Mouse (Mus musculus): ENCODE measurements at regions not wholly inside any gene's neighbourhood (a gene's known extent, or its start where the extent isn't known, plus 50 kb on each side); places are given as distances from the start of the nearest gene placed in this dataset.
A peak's percentile ranks its signal among the peaks of the same experiment; 100 is the strongest.

GRCm38 (mm10) chr2:46119871-46120270 is 1002.7 kb upstream of the Zeb2 start:
- Histone ChIP-seq H3K9ac (ENCODE audit: low read depth, low read length) (no peak overlapping the region), H3K27ac (replicated peaks; ENCODE audit: low read depth, low read length) (no peak overlapping the region), H3K4me1 (ENCODE audit: control insufficient read depth, insufficient read depth, low read length) (no peaks in the 10 kb centered on the region), H3K4me2 (ENCODE audit: low read depth, low read length) (no peak overlapping the region), H3K36me3 (ENCODE audit: control insufficient read depth, insufficient read depth, low read length) (no peaks in the 10 kb centered on the region), H3K27me3 (replicated peaks; ENCODE audit: control insufficient read depth, insufficient read depth, low read length) (no peaks in the 10 kb centered on the region), H3K4me3 (ENCODE audit: low read depth, low read length) (no peak overlapping the region), H3K9me3 (ENCODE audit: control insufficient read depth, low read length) (no peaks in the 10 kb centered on the region)
- no peak for DNase-seq (ENCODE audit: low spot score)
- ATAC-seq (ENCODE audit: low read depth): no peak
- WGBS: 68% methylated on average over 3 of the region's 3 CpGs

GRCm38 (mm10) chr2:46106991-46107390 is 989.8 kb upstream of the Zeb2 start:
- H3K4me3 ChIP-seq (ENCODE audit: low read depth, low read length): no peak overlapping the region
- no peaks in the 10 kb centered on the region for H3K36me3 ChIP-seq (ENCODE audit: control insufficient read depth, insufficient read depth, low read length)
- ATAC-seq (ENCODE audit: low read depth) (no peak), DNase-seq (ENCODE audit: low spot score) (peak; percentile 50)
- H3K27me3 ChIP-seq (replicated peaks; ENCODE audit: control insufficient read depth, insufficient read depth, low read length): no peaks in the 10 kb centered on the region
- no peaks in the 10 kb centered on the region for H3K9me3 ChIP-seq (ENCODE audit: control insufficient read depth, low read length)
- no peak overlapping the region for H3K27ac ChIP-seq (replicated peaks; ENCODE audit: low read depth, low read length)
- no peak overlapping the region for H3K4me2 ChIP-seq (ENCODE audit: low read depth, low read length)
- H3K4me1 ChIP-seq (ENCODE audit: control insufficient read depth, insufficient read depth, low read length): no peaks in the 10 kb centered on the region
- H3K9ac ChIP-seq (ENCODE audit: low read depth, low read length): no peak overlapping the region

- Histone ChIP-seq H3K4me1 (ENCODE audit: control insufficient read depth, insufficient read depth, low read length) (no peaks in the 10 kb centered on the region), H3K9me3 (ENCODE audit: control insufficient read depth, low read length) (no peaks in the 10 kb centered on the region), H3K4me3 (ENCODE audit: low read depth, low read length) (no peak overlapping the region), H3K9ac (ENCODE audit: low read depth, low read length) (no peak overlapping the region), H3K27me3 (replicated peaks; ENCODE audit: control insufficient read depth, insufficient read depth, low read length) (no peaks in the 10 kb centered on the region), H3K4me2 (ENCODE audit: low read depth, low read length) (no peak overlapping the region), H3K36me3 (ENCODE audit: control insufficient read depth, insufficient read depth, low read length) (no peaks in the 10 kb centered on the region), H3K27ac (replicated peaks; ENCODE audit: low read depth, low read length) (no peak overlapping the region)
- 43% methylated on average over 7 of the region's 7 CpGs for WGBS
- DNase-seq (ENCODE audit: low spot score): peak; percentile 70
- peak; percentile 94 for ATAC-seq (ENCODE audit: low read depth)
Measured at GRCm38 (mm10) chr2:46065034-46065802, 948.0 kb upstream of the Zeb2 start.

GRCm38 (mm10) chr2:46055729-46056128 is 938.5 kb upstream of the Zeb2 start:
- Histone ChIP-seq H3K9me3 (ENCODE audit: control insufficient read depth, low read length) (no peaks in the 10 kb centered on the region), H3K36me3 (ENCODE audit: control insufficient read depth, insufficient read depth, low read length) (no peaks in the 10 kb centered on the region), H3K9ac (ENCODE audit: low read depth, low read length) (no peak overlapping the region), H3K27ac (replicated peaks; ENCODE audit: low read depth, low read length) (no peak overlapping the region), H3K4me2 (ENCODE audit: low read depth, low read length) (no peak overlapping the region), H3K27me3 (replicated peaks; ENCODE audit: control insufficient read depth, insufficient read depth, low read length) (no peaks in the 10 kb centered on the region), H3K4me3 (ENCODE audit: low read depth, low read length) (no peak overlapping the region), H3K4me1 (ENCODE audit: control insufficient read depth, insufficient read depth, low read length) (no peaks in the 10 kb centered on the region)
- ATAC-seq (ENCODE audit: low read depth) (no peak), DNase-seq (ENCODE audit: low spot score) (no peak)
- 71% methylated on average over 8 of the region's 8 CpGs for WGBS

- H3K4me2 ChIP-seq (ENCODE audit: low read depth, low read length): no peak overlapping the region
- H3K27me3 ChIP-seq (replicated peaks; ENCODE audit: control insufficient read depth, insufficient read depth, low read length): no peaks in the 10 kb centered on the region
- no peak overlapping the region for H3K9ac ChIP-seq (ENCODE audit: low read depth, low read length)
- 48% methylated on average over 7 of the region's 7 CpGs for WGBS
- H3K36me3 ChIP-seq (ENCODE audit: control insufficient read depth, insufficient read depth, low read length): no peaks in the 10 kb centered on the region
- H3K9me3 ChIP-seq (ENCODE audit: control insufficient read depth, low read length): no peaks in the 10 kb centered on the region
- no peak overlapping the region for H3K4me3 ChIP-seq (ENCODE audit: low read depth, low read length)
- no peak overlapping the region for H3K27ac ChIP-seq (replicated peaks; ENCODE audit: low read depth, low read length)
- H3K4me1 ChIP-seq (ENCODE audit: control insufficient read depth, insufficient read depth, low read length): no peaks in the 10 kb centered on the region
- DNase-seq (ENCODE audit: low spot score): peak; percentile 25
- no peak for ATAC-seq (ENCODE audit: low read depth)
Measured at GRCm38 (mm10) chr2:46054902-46055301, 937.7 kb upstream of the Zeb2 start.

- Histone ChIP-seq H3K4me3 (ENCODE audit: low read depth, low read length) (no peak overlapping the region), H3K27me3 (replicated peaks; ENCODE audit: control insufficient read depth, insufficient read depth, low read length) (no peaks in the 10 kb centered on the region), H3K9ac (ENCODE audit: low read depth, low read length) (no peak overlapping the region), H3K4me1 (ENCODE audit: control insufficient read depth, insufficient read depth, low read length) (no peaks in the 10 kb centered on the region), H3K36me3 (ENCODE audit: control insufficient read depth, insufficient read depth, low read length) (no peaks in the 10 kb centered on the region), H3K4me2 (ENCODE audit: low read depth, low read length) (no peak overlapping the region), H3K9me3 (ENCODE audit: control insufficient read depth, low read length) (no peaks in the 10 kb centered on the region), H3K27ac (replicated peaks; ENCODE audit: low read depth, low read length) (no peak overlapping the region)
- ATAC-seq (ENCODE audit: low read depth): peak; percentile 76; the same call in 1 of the 2 replicates
- peak; percentile 69 for DNase-seq (ENCODE audit: low spot score)
- WGBS: 73% methylated on average over 1 of the region's 1 CpGs
Measured at GRCm38 (mm10) chr2:46021854-46022253, 904.7 kb upstream of the Zeb2 start.

GRCm38 (mm10) chr2:46013771-46014269 is 896.6 kb upstream of the Zeb2 start:
- ATAC-seq (ENCODE audit: low read depth): no peak
- no peak overlapping the region for H3K4me3 ChIP-seq (ENCODE audit: low read depth, low read length)
- H3K4me1 ChIP-seq (ENCODE audit: control insufficient read depth, insufficient read depth, low read length): no peaks in the 10 kb centered on the region
- DNase-seq (ENCODE audit: low spot score): no peak
- H3K27me3 ChIP-seq (replicated peaks; ENCODE audit: control insufficient read depth, insufficient read depth, low read length): no peaks in the 10 kb centered on the region
- 67% methylated on average over 3 of the region's 3 CpGs for WGBS
- no peak overlapping the region for H3K27ac ChIP-seq (replicated peaks; ENCODE audit: low read depth, low read length)
- no peaks in the 10 kb centered on the region for H3K36me3 ChIP-seq (ENCODE audit: control insufficient read depth, insufficient read depth, low read length)
- H3K9ac ChIP-seq (ENCODE audit: low read depth, low read length): no peak overlapping the region
- H3K9me3 ChIP-seq (ENCODE audit: control insufficient read depth, low read length): no peaks in the 10 kb centered on the region
- no peak overlapping the region for H3K4me2 ChIP-seq (ENCODE audit: low read depth, low read length)

GRCm38 (mm10) chr2:46012716-46013115 is 895.5 kb upstream of the Zeb2 start:
- ATAC-seq (ENCODE audit: low read depth) (no peak), DNase-seq (ENCODE audit: low spot score) (no peak)
- H3K9me3 ChIP-seq (ENCODE audit: control insufficient read depth, low read length): no peaks in the 10 kb centered on the region
- H3K9ac ChIP-seq (ENCODE audit: low read depth, low read length): no peak overlapping the region
- no peaks in the 10 kb centered on the region for H3K36me3 ChIP-seq (ENCODE audit: control insufficient read depth, insufficient read depth, low read length)
- H3K27ac ChIP-seq (replicated peaks; ENCODE audit: low read depth, low read length): no peak overlapping the region
- no peak overlapping the region for H3K4me2 ChIP-seq (ENCODE audit: low read depth, low read length)
- H3K4me3 ChIP-seq (ENCODE audit: low read depth, low read length): no peak overlapping the region
- H3K27me3 ChIP-seq (replicated peaks; ENCODE audit: control insufficient read depth, insufficient read depth, low read length): no peaks in the 10 kb centered on the region
- no peaks in the 10 kb centered on the region for H3K4me1 ChIP-seq (ENCODE audit: control insufficient read depth, insufficient read depth, low read length)
- 88% methylated on average over 1 of the region's 1 CpGs for WGBS

GRCm38 (mm10) chr2:45975157-45975556 is 858.0 kb upstream of the Zeb2 start:
- Histone ChIP-seq H3K27me3 (replicated peaks; ENCODE audit: control insufficient read depth, insufficient read depth, low read length) (no peaks in the 10 kb centered on the region), H3K4me3 (ENCODE audit: low read depth, low read length) (no peak overlapping the region), H3K27ac (replicated peaks; ENCODE audit: low read depth, low read length) (no peak overlapping the region), H3K4me1 (ENCODE audit: control insufficient read depth, insufficient read depth, low read length) (no peaks in the 10 kb centered on the region), H3K9ac (ENCODE audit: low read depth, low read length) (no peak overlapping the region), H3K36me3 (ENCODE audit: control insufficient read depth, insufficient read depth, low read length) (no peaks in the 10 kb centered on the region), H3K4me2 (ENCODE audit: low read depth, low read length) (no peak overlapping the region), H3K9me3 (ENCODE audit: control insufficient read depth, low read length) (no peaks in the 10 kb centered on the region)
- DNase-seq (ENCODE audit: low spot score) (no peak), ATAC-seq (ENCODE audit: low read depth) (no peak)
